Comparison of ENCODE assay signal across 7 mouse cellular contexts in genomic region chr1:191185761-191186385, GRCm38 (mm10). TPM values are rescaled to one million over a fixed set of nuclear protein-coding genes. Genes with fewer than 3 reads are reported as not detected.
DNase-seq lines count a peak whose midpoint lies in the region; ATAC-seq and TF ChIP-seq lines count a peak whose summit lies in the region.

No protein-coding gene starts in this region.

- intact Hi-C loops in left cerebral cortex, postnatal 14 days (cut with DNase I), result loop anchor here (10.0 kb wide), 1 partner anchor 89 kb away; no protein-coding TSS in a partner anchor

- peaks cover 45% of the 10 kb centered on the region for H3K4me1 ChIP-seq in embryonic facial prominence, embryonic 13.5 days
- peaks cover 17% of the 10 kb centered on the region for H3K4me1 ChIP-seq in hindbrain, embryonic 11.5 days (replicated peaks; ENCODE audit: control insufficient read depth, insufficient read depth, low read length)
- H3K4me1 ChIP-seq in liver, embryonic 15.5 days (replicated peaks), result peaks cover 45% of the 10 kb centered on the region
- peaks cover 28% of the 10 kb centered on the region for H3K4me1 ChIP-seq in neural tube, embryonic 14.5 days (ENCODE audit: control insufficient read depth, insufficient read depth, low read length)
- H3K4me1 ChIP-seq in thymus, adult 2 months (replicated peaks; ENCODE audit: control insufficient read depth, insufficient read depth, low read length), result 0 out of 2 replicates have a peak, but pooled peaks cover 13% of the 10 kb centered on the region

- H3K36me3 ChIP-seq in embryonic facial prominence, embryonic 13.5 days, result no peaks in the 10 kb centered on the region
- H3K36me3 ChIP-seq in hindbrain, embryonic 11.5 days (ENCODE audit: control insufficient read depth, insufficient read depth, low read length), result no peaks in the 10 kb centered on the region
- H3K36me3 ChIP-seq in liver, embryonic 15.5 days (replicated peaks), result no peaks in the 10 kb centered on the region
- H3K36me3 ChIP-seq in neural tube, embryonic 14.5 days (ENCODE audit: control insufficient read depth, insufficient read depth, low read length), result no peaks in the 10 kb centered on the region
- no peaks in the 10 kb centered on the region for H3K36me3 ChIP-seq in thymus, adult 2 months (ENCODE audit: control insufficient read depth, insufficient read depth, low read length)

- ATAC-seq in embryonic facial prominence, embryonic 13.5 days (ENCODE audit: insufficient number of reproducible peaks, insufficient read depth, low FRiP score, low TSS enrichment, low read depth), result no peak
- ATAC-seq in hindbrain, embryonic 11.5 days (ENCODE audit: low FRiP score), result no peak
- no peak for ATAC-seq in liver, embryonic 15.5 days (ENCODE audit: insufficient read depth)
- ATAC-seq in neural tube, embryonic 14.5 days (ENCODE audit: low read depth), result no peak

- peak; percentile 54 for DNase-seq in MEL-GATA-1-ER (ENCODE audit: extremely low read depth, low read depth)
- peak; percentile 53 for DNase-seq in hindbrain, embryonic 11.5 days (ENCODE audit: low spot score)
- no peak for DNase-seq in left cerebral cortex, postnatal 14 days (ENCODE audit: low spot score in 2 of 2)
- no peak for DNase-seq in thymus, adult 2 months

- under 1% methylated on average over 16 of the region's 16 CpGs for WGBS in embryonic facial prominence, embryonic 13.5 days
- under 1% methylated on average over 16 of the region's 16 CpGs for WGBS in hindbrain, embryonic 11.5 days
- WGBS in liver, embryonic 15.5 days (ENCODE audit: insufficient replicate concordance), result under 1% methylated on average over 16 of the region's 16 CpGs
- under 1% methylated on average over 16 of the region's 16 CpGs for WGBS in neural tube, embryonic 14.5 days
- WGBS in thymus, adult 2 months, result 2% methylated on average over 16 of the region's 16 CpGs

- no peak overlapping the region for H3K27ac ChIP-seq in embryonic facial prominence, embryonic 13.5 days
- H3K27ac ChIP-seq in hindbrain, embryonic 11.5 days (ENCODE audit: low read depth, low read length), result no peak overlapping the region
- H3K27ac ChIP-seq in liver, embryonic 15.5 days (replicated peaks), result no peak overlapping the region
- no peak overlapping the region for H3K27ac ChIP-seq in neural tube, embryonic 14.5 days (ENCODE audit: low read depth, low read length)
- no peak overlapping the region for H3K27ac ChIP-seq in thymus, adult 2 months (ENCODE audit: control insufficient read depth, insufficient read depth, low read length)

- TF ChIP-seq CTCF in thymus, adult 2 months (IDR thresholded peaks at IDR 0.05; ENCODE audit: borderline replicate concordance, control insufficient read depth, extremely low read depth, insufficient read depth, low read length, poor library complexity), result no peak

- H3K27me3 ChIP-seq in embryonic facial prominence, embryonic 13.5 days, result peaks cover 93% of the 10 kb centered on the region
- H3K27me3 ChIP-seq in hindbrain, embryonic 11.5 days (ENCODE audit: control insufficient read depth, insufficient read depth, low read length), result peaks cover 59% of the 10 kb centered on the region
- H3K27me3 ChIP-seq in liver, embryonic 15.5 days, result peaks cover 99% of the 10 kb centered on the region
- H3K27me3 ChIP-seq in neural tube, embryonic 14.5 days (ENCODE audit: control insufficient read depth, insufficient read depth, low read length), result peaks cover 49% of the 10 kb centered on the region
- peaks cover 22% of the 10 kb centered on the region for H3K27me3 ChIP-seq in thymus, adult 2 months (ENCODE audit: control insufficient read depth, insufficient read depth, low read length)

- H3K4me3 ChIP-seq in embryonic facial prominence, embryonic 13.5 days, result peak overlapping the region; percentile 60
- peak overlapping the region; percentile 45; the same call in 1 of the 2 replicates for H3K4me3 ChIP-seq in hindbrain, embryonic 11.5 days (ENCODE audit: low read depth, low read length)
- peak overlapping the region; percentile 57 for H3K4me3 ChIP-seq in liver, embryonic 15.5 days (replicated peaks)
- H3K4me3 ChIP-seq in neural tube, embryonic 14.5 days (ENCODE audit: low read depth, low read length), result no peak overlapping the region
- H3K4me3 ChIP-seq in thymus, adult 2 months (ENCODE audit: control insufficient read depth, insufficient read depth, low read length), result no peak overlapping the region

- no peak for TF ChIP-seq POLR2A in thymus, adult 2 months (IDR thresholded peaks at IDR 0.05; ENCODE audit: control insufficient read depth, extremely low read depth, insufficient read depth, low read length, poor library complexity)

- H3K4me2 ChIP-seq in embryonic facial prominence, embryonic 13.5 days, result peak overlapping the region; percentile 99
- peak overlapping the region; percentile 94 for H3K4me2 ChIP-seq in hindbrain, embryonic 11.5 days (replicated peaks; ENCODE audit: low read depth, low read length)
- peak overlapping the region; percentile 84 for H3K4me2 ChIP-seq in liver, embryonic 15.5 days
- peak overlapping the region; percentile 20; the same call in 1 of the 2 replicates for H3K4me2 ChIP-seq in neural tube, embryonic 14.5 days (ENCODE audit: low read depth, low read length)

- H3K9ac ChIP-seq in embryonic facial prominence, embryonic 13.5 days, result 0 out of 2 replicates have a peak overlapping the region, but pooled peaks have one; percentile 37
- H3K9ac ChIP-seq in hindbrain, embryonic 11.5 days (ENCODE audit: low read depth, low read length), result no peak overlapping the region
- no peak overlapping the region for H3K9ac ChIP-seq in liver, embryonic 15.5 days
- H3K9ac ChIP-seq in neural tube, embryonic 14.5 days (replicated peaks; ENCODE audit: low read depth, low read length), result no peak overlapping the region

- H3K9me3 ChIP-seq in embryonic facial prominence, embryonic 13.5 days, result no peaks in the 10 kb centered on the region
- H3K9me3 ChIP-seq in hindbrain, embryonic 11.5 days (ENCODE audit: control insufficient read depth, low read length), result no peaks in the 10 kb centered on the region
- no peaks in the 10 kb centered on the region for H3K9me3 ChIP-seq in liver, embryonic 15.5 days (replicated peaks)
- no peaks in the 10 kb centered on the region for H3K9me3 ChIP-seq in neural tube, embryonic 14.5 days (ENCODE audit: control insufficient read depth, low read length)

RNA-seq across cellular contexts. Expression of gene Fam71a, which starts 21.3 kb away (rescaled TPM):
- polyA plus RNA-seq in embryonic facial prominence, embryonic 13.5 days (2015; fragmentation: Nextera tagmentation; extraction: Ambion mirVana), result not detected in 2 replicates
- polyA plus RNA-seq in hindbrain, embryonic 11.5 days (2014; fragmentation: Nextera tagmentation; extraction: Ambion mirVana), result not detected in 2 replicates
- polyA plus RNA-seq in liver, embryonic 15.5 days (2015; fragmentation: Nextera tagmentation; extraction: Ambion mirVana), result not detected in 2 replicates
- polyA plus RNA-seq in neural tube, embryonic 14.5 days (2014; fragmentation: Nextera tagmentation; extraction: Ambion mirVana), result not detected in 2 replicates
- not detected for total RNA-seq in left cerebral cortex, postnatal 14 days (2021)
- not detected in 2 replicates for polyA plus RNA-seq in thymus, adult 2 months (2012; rRNA removed)

RNA-seq across cellular contexts. Expression of gene Atf3, which starts 32.0 kb away (rescaled TPM):
- 2.6 and 2.9 TPM in 2 replicates for polyA plus RNA-seq in embryonic facial prominence, embryonic 13.5 days (2015; fragmentation: Nextera tagmentation; extraction: Ambion mirVana)
- polyA plus RNA-seq in hindbrain, embryonic 11.5 days (2014; fragmentation: Nextera tagmentation; extraction: Ambion mirVana), result 1.4 and 1.5 TPM in 2 replicates
- polyA plus RNA-seq in liver, embryonic 15.5 days (2015; fragmentation: Nextera tagmentation; extraction: Ambion mirVana), result 1.4 and 2.2 TPM in 2 replicates
- 0.66 and 1.7 TPM in 2 replicates for polyA plus RNA-seq in neural tube, embryonic 14.5 days (2014; fragmentation: Nextera tagmentation; extraction: Ambion mirVana)
- total RNA-seq in left cerebral cortex, postnatal 14 days (2021), result under 1 TPM; 0.51 to 0.59 TPM
- 3.2 and 4.2 TPM in 2 replicates for polyA plus RNA-seq in thymus, adult 2 months (2012; rRNA removed)

Comparison
In these comparisons a context has a peak if more than half of its experiments do, and no peak if none do; other contexts are left out.
1. DNase-seq: peak in MEL-GATA-1-ER (single experiment) and hindbrain, embryonic 11.5 days (single experiment); none in left cerebral cortex, postnatal 14 days (0 of 2) and thymus, adult 2 months (single experiment).
2. H3K4me2 ChIP-seq: peak in every context shown above with its lines; median percentile 99 in embryonic facial prominence, embryonic 13.5 days; 94 in hindbrain, embryonic 11.5 days; 84 in liver, embryonic 15.5 days; 20 in neural tube, embryonic 14.5 days.
3. H3K4me3 ChIP-seq: peak in embryonic facial prominence, embryonic 13.5 days (single experiment), hindbrain, embryonic 11.5 days (single experiment) and liver, embryonic 15.5 days (single experiment); none in neural tube, embryonic 14.5 days (single experiment) and thymus, adult 2 months (single experiment).